Mouse (Mus musculus): ENCODE data around the gene Nrxn2. TPM values are rescaled to one million over a fixed set of nuclear protein-coding genes. Genes with fewer than 3 reads are reported as not detected.

The Nrxn2 gene
- polyA plus RNA-seq, 1 experiment from 2014 or later, result 0.50 TPM

DNA sequence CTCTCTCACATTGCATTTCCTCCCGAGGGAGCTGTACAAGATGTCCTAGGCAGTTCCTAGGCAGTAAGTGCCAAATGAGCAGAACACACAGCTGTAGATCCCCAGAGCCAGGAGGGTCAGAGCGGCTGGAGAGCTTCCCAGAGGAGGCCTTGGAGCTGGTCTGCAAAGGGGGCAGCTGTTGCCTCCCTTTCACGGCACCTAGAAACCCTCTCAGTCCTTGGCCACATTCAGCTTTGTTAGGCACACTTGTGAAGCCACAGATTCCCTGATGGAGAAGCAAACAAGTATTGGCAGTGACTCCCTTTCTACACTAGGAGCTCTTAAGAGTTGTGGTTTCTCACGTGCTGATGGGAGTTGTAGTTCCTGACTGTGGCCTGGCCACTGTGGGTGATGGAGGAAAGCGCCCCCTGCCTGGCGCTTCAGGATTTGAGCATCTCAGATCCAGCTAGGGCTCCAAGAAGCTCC is 33.5 kb downstream of the Nrxn2 start:
- no peak overlapping the region for H3K4me2 ChIP-seq (ENCODE audit: low read depth, low read length)
- no peak overlapping the region for H3K4me3 ChIP-seq (ENCODE audit: low read depth, low read length)
- 26% methylated on average over 6 of the region's 6 CpGs for WGBS (ENCODE audit: insufficient replicate concordance)
- no peaks in the 10 kb centered on the region for H3K9me3 ChIP-seq (replicated peaks; ENCODE audit: control insufficient read depth, low read length)
- peaks cover 5% of the 10 kb centered on the region; the same call in 1 of the 2 replicates for H3K4me1 ChIP-seq (ENCODE audit: control insufficient read depth, low read depth, low read length)
- no peak overlapping the region for H3K9ac ChIP-seq (ENCODE audit: low read depth, low read length)
- peaks cover 3% of the 10 kb centered on the region for H3K27me3 ChIP-seq (ENCODE audit: control insufficient read depth, insufficient read depth, low read depth, low read length)
- no peak overlapping the region for H3K27ac ChIP-seq (ENCODE audit: low read length)
- no peaks in the 10 kb centered on the region for H3K36me3 ChIP-seq (ENCODE audit: control insufficient read depth, insufficient read depth)
- 0 out of 2 replicates have a peak, but pooled peaks have one; percentile 52 for ATAC-seq (ENCODE audit: low read depth)

DNA sequence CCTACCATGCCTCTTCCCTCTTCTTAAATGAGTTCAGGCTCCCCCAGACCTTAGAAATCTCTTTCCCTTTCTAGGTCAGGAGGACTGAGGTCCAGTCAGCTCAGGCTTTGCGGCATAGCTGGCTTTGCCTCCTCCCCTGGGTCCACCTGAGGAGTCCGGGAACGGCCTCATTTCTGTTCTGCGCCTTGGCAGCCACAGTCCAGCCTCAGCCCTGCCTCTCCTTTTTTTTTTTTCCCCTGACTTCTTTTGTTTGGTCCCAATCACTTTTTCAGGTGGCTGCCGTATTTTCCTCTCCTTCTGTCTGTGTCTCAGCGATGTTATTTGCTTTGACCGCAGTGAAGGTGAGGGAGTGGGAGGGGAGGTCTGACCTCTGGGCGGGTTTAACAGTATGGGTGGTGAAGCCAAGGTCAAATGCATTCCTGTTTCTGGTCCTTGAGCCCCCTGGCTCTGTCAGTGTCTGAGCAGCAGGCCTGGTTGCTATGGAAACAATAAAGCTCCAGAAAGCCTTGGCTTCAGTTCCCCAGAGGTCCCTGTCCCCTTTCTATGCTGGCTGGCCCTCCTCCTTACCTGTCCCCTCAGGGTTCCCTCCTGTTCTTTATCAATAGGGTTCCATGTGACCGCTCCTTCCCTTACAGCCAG is 34.3 kb downstream of the Nrxn2 start:
- ATAC-seq (ENCODE audit: low read depth), result no peak
- 54% methylated on average over 9 of the region's 9 CpGs for WGBS (ENCODE audit: insufficient replicate concordance)

DNA sequence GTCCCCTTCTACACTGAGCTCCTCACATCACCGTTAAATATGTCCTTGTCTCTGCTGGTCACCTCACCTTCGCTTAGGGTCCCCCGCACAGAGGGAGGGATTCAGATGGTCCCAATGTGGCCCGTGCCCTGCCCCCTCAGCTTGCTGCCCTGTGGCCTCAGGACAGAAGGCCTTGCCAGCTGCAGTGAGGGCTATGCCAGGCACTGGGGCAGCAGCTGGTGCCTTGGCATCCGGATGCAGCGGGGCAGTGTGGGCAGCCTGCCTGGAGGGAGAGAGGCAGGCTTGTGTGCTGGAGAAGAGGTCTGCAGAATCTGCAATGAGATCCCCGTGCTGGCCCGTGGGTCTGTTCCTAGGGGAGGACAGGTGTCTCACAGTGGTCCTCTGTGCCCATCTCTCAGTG is 34.8 kb downstream of the Nrxn2 start:
- Histone ChIP-seq H3K4me3 (ENCODE audit: low read depth, low read length) (no peak overlapping the region), H3K27ac (ENCODE audit: low read length) (no peak overlapping the region), H3K27me3 (ENCODE audit: control insufficient read depth, insufficient read depth, low read depth, low read length) (no peaks in the 10 kb centered on the region; the same call in 1 of the 2 replicates), H3K4me2 (ENCODE audit: low read depth, low read length) (no peak overlapping the region), H3K9me3 (replicated peaks; ENCODE audit: control insufficient read depth, low read length) (no peaks in the 10 kb centered on the region), H3K36me3 (ENCODE audit: control insufficient read depth, insufficient read depth) (no peaks in the 10 kb centered on the region), H3K9ac (ENCODE audit: low read depth, low read length) (no peak overlapping the region), H3K4me1 (ENCODE audit: control insufficient read depth, low read depth, low read length) (peaks cover 5% of the 10 kb centered on the region; the same call in 1 of the 2 replicates)
- no peak for ATAC-seq (ENCODE audit: low read depth)
- 73% methylated on average over 8 of the region's 8 CpGs for WGBS (ENCODE audit: insufficient replicate concordance)

More for the DNA sequence above, 34.3 kb downstream of the Nrxn2 start:
- Histone ChIP-seq H3K27ac (ENCODE audit: low read length) (no peak overlapping the region), H3K9ac (ENCODE audit: low read depth, low read length) (no peak overlapping the region), H3K36me3 (ENCODE audit: control insufficient read depth, insufficient read depth) (no peaks in the 10 kb centered on the region), H3K4me1 (ENCODE audit: control insufficient read depth, low read depth, low read length) (peaks cover 5% of the 10 kb centered on the region; the same call in 1 of the 2 replicates), H3K4me2 (ENCODE audit: low read depth, low read length) (no peak overlapping the region), H3K9me3 (replicated peaks; ENCODE audit: control insufficient read depth, low read length) (no peaks in the 10 kb centered on the region), H3K4me3 (ENCODE audit: low read depth, low read length) (no peak overlapping the region), H3K27me3 (ENCODE audit: control insufficient read depth, insufficient read depth, low read depth, low read length) (no peaks in the 10 kb centered on the region; the same call in 1 of the 2 replicates)

DNA sequence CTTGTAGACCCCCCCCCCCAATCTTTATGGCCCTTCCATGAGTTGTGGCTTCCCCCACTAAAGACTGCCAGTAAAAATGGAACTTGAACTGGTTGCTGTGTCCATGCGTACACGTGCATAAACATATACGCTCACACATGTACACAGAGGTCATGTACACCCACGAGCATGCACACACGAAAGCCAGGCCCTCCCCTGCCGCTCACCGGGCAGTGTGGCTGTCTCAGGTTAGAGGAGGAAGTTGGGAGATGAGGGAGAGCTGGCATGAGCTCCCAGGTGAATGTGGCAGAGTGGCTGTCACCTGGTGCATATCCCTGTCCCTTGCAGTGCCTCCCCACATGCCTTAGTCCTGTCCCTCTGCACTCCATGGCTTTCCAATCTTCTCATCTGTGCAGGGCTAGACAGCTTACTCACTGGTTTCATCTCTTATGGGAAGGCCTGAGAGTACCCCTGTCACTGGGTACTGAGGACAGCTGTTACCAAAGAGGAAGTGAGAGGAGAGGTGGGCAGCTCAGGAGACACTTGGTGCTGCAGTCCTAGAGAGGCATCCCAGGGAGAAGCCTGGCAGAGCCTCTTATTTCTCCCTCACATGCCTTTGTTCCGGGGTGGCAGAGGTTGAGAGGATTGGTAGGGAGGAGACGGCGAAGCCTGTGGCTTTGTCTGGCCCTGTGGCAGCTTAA is 35.6 kb downstream of the Nrxn2 start:
- Histone ChIP-seq H3K27me3 (ENCODE audit: control insufficient read depth, insufficient read depth, low read depth, low read length) (no peaks in the 10 kb centered on the region; the same call in 1 of the 2 replicates), H3K4me2 (ENCODE audit: low read depth, low read length) (no peak overlapping the region), H3K9ac (ENCODE audit: low read depth, low read length) (no peak overlapping the region), H3K9me3 (replicated peaks; ENCODE audit: control insufficient read depth, low read length) (no peaks in the 10 kb centered on the region), H3K4me1 (ENCODE audit: control insufficient read depth, low read depth, low read length) (peaks cover under 1% of the 10 kb centered on the region; the same call in 1 of the 2 replicates), H3K4me3 (ENCODE audit: low read depth, low read length) (no peak overlapping the region), H3K36me3 (ENCODE audit: control insufficient read depth, insufficient read depth) (no peaks in the 10 kb centered on the region), H3K27ac (ENCODE audit: low read length) (no peak overlapping the region)
- 51% methylated on average over 10 of the region's 10 CpGs for WGBS (ENCODE audit: insufficient replicate concordance)
- ATAC-seq (ENCODE audit: low read depth), result no peak

DNA sequence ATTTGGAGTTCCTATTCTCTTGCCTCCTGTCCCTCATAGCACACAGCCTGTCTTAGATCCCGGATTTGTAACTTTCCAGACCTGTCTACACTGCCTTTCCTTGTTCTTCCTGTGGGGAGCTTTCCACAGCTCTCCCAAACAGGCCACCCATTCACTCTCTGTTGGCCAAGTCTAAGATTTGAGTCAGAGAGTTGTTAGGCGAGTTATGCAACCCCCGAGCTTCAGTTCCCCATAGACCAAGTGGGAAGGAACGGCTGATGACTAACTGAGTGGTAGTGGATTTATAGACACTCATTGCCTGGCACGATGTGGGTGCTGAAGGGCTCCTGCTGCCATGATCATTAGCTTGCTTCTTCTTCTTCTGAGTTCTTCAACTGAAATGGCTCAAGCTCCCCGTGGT is 41.0 kb downstream of the Nrxn2 start:
- Histone ChIP-seq H3K36me3 (ENCODE audit: control insufficient read depth, insufficient read depth) (no peaks in the 10 kb centered on the region), H3K4me2 (ENCODE audit: low read depth, low read length) (no peak overlapping the region), H3K9ac (ENCODE audit: low read depth, low read length) (no peak overlapping the region), H3K27ac (ENCODE audit: low read length) (no peak overlapping the region), H3K4me3 (ENCODE audit: low read depth, low read length) (no peak overlapping the region), H3K4me1 (ENCODE audit: control insufficient read depth, low read depth, low read length) (no peaks in the 10 kb centered on the region), H3K27me3 (ENCODE audit: control insufficient read depth, insufficient read depth, low read depth, low read length) (no peaks in the 10 kb centered on the region; the same call in 1 of the 2 replicates), H3K9me3 (replicated peaks; ENCODE audit: control insufficient read depth, low read length) (no peaks in the 10 kb centered on the region)
- WGBS (ENCODE audit: insufficient replicate concordance), result 45% methylated on average over 6 of the region's 6 CpGs
- ATAC-seq (ENCODE audit: low read depth), result no peak

DNA sequence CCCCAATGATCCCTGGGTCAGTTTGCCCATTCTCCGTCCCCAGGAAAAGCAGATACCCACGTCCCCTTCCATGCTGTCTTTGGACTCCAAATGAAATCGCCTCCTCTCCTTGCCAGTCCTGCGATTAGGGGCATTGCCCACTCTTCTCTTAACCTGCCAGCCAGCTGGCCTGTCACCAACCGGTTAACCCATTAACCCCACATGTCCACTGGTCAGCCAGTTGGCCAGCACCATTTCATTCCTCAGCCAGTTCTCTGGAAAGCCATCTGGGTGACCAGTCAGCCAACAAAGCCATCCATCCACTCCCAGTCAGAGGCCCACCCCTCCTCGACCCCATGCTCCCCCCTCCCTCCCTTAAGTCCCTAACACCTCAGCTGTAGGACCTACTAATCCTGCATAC is 44.3 kb downstream of the Nrxn2 start:
- H3K27ac ChIP-seq (ENCODE audit: low read length), result no peak overlapping the region
- no peaks in the 10 kb centered on the region for H3K27me3 ChIP-seq (ENCODE audit: control insufficient read depth, insufficient read depth, low read depth, low read length)
- H3K9ac ChIP-seq (ENCODE audit: low read depth, low read length), result no peak overlapping the region
- ATAC-seq (ENCODE audit: low read depth), result no peak
- H3K4me2 ChIP-seq (ENCODE audit: low read depth, low read length), result no peak overlapping the region
- H3K4me1 ChIP-seq (ENCODE audit: control insufficient read depth, low read depth, low read length), result no peaks in the 10 kb centered on the region
- no peaks in the 10 kb centered on the region for H3K9me3 ChIP-seq (replicated peaks; ENCODE audit: control insufficient read depth, low read length)
- WGBS (ENCODE audit: insufficient replicate concordance), result 50% methylated on average over 6 of the region's 6 CpGs
- H3K4me3 ChIP-seq (ENCODE audit: low read depth, low read length), result no peak overlapping the region
- H3K36me3 ChIP-seq (ENCODE audit: control insufficient read depth, insufficient read depth), result no peaks in the 10 kb centered on the region

DNA sequence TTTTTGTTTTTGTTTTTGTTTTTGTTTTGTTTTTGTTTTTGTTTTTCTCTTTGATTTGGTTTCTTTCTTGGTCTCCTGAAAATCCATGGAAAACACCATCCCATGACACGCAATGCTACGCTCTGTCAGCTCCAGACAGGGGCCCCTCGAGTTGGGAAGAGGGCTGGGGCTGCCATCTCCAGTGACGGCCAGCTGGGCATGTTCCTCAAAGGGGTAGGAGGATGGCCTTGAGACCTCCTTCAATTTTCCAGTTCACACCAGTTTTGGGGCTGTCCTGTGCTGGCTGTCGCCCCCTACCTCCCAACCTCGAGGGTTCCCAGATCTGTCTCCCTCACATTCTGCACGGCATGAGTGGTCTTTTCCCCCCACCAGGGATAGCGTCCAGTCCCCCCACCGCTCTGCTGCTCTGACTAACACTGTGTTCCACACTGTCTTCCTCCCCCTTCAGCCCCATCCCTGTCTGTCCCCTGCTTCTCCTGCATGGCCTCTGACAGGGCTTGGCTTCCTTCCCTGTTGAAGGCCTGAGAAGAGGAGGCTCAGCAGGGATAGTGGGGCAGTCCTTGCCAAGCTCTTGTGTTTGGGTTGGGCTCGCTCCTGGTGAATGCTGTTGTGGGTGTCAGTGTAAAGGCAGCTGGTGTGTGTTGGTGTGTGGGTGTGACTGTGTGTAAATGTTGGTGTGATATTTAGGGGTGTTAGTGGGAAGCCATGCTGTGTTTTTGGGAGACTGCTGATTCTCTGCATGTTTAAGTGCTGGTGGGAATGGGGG is 46.0 kb downstream of the Nrxn2 start:
- no peaks in the 10 kb centered on the region for H3K36me3 ChIP-seq (ENCODE audit: control insufficient read depth, insufficient read depth)
- no peak overlapping the region for H3K27ac ChIP-seq (ENCODE audit: low read length)
- WGBS (ENCODE audit: insufficient replicate concordance), result 51% methylated on average over 10 of the region's 10 CpGs
- H3K9me3 ChIP-seq (replicated peaks; ENCODE audit: control insufficient read depth, low read length), result no peaks in the 10 kb centered on the region
- no peaks in the 10 kb centered on the region for H3K4me1 ChIP-seq (ENCODE audit: control insufficient read depth, low read depth, low read length)
- ATAC-seq (ENCODE audit: low read depth), result no peak
- H3K4me3 ChIP-seq (ENCODE audit: low read depth, low read length), result no peak overlapping the region
- no peak overlapping the region for H3K9ac ChIP-seq (ENCODE audit: low read depth, low read length)
- H3K27me3 ChIP-seq (ENCODE audit: control insufficient read depth, insufficient read depth, low read depth, low read length), result no peaks in the 10 kb centered on the region
- H3K4me2 ChIP-seq (ENCODE audit: low read depth, low read length), result no peak overlapping the region

DNA sequence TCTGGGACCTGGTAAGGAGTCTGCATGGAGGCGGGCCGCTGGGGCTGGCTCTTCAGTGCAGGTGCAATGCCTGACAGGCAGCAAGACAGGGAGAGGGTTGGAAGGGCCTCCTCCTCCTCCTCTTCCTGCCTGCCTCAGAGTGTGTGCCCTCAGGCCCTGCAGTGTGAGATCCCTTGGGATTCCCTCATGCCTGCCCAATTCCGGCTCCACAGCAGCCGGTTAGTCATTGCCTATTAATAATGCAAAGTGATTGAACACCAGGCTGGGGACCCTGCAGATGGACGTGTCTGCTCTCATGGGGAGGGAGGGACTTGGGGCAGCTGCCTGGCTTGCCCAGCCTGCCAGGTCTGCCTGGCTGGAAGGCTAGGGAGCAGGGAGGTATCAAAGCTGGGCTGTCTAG is 46.6 kb downstream of the Nrxn2 start:
- Histone ChIP-seq H3K4me1 (ENCODE audit: control insufficient read depth, low read depth, low read length) (no peaks in the 10 kb centered on the region), H3K9ac (ENCODE audit: low read depth, low read length) (no peak overlapping the region), H3K9me3 (replicated peaks; ENCODE audit: control insufficient read depth, low read length) (no peaks in the 10 kb centered on the region), H3K27me3 (ENCODE audit: control insufficient read depth, insufficient read depth, low read depth, low read length) (no peaks in the 10 kb centered on the region), H3K27ac (ENCODE audit: low read length) (no peak overlapping the region), H3K4me3 (ENCODE audit: low read depth, low read length) (no peak overlapping the region), H3K36me3 (ENCODE audit: control insufficient read depth, insufficient read depth) (no peaks in the 10 kb centered on the region), H3K4me2 (ENCODE audit: low read depth, low read length) (no peak overlapping the region)
- ATAC-seq (ENCODE audit: low read depth), result no peak
- 65% methylated on average over 5 of the region's 5 CpGs for WGBS (ENCODE audit: insufficient replicate concordance)

Measured in liver, embryonic 16.5 days (tissue).